Mouse (Mus musculus) olfactory bulb, adult 2 months (tissue): ENCODE measurements around the gene Hsd11b1.

ENCODE experiments used
- CTCF ChIP-seq: fragments of 200-500 bp; IDR thresholded peaks from 2 replicates; pipeline ENCODE4 v1.5.1; 2012; ENCODE audit warnings: low read depth, mild to moderate bottlenecking, low read length, moderate library complexity; ENCODE audit not compliant: insufficient read depth
- POLR2A ChIP-seq: fragments of 200-500 bp; IDR thresholded peaks from 2 replicates; pipeline ENCODE4 v1.6.1; 2012; ENCODE audit warnings: mild to moderate bottlenecking, low read depth, low read length, moderate library complexity; ENCODE audit not compliant: insufficient read depth

- no peak for TF ChIP-seq CTCF
- no peak for TF ChIP-seq POLR2A
Observed at GRCm38 (mm10) chr1:193255032-193255431, 8.8 kb downstream of the Hsd11b1 start.
